Mouse (Mus musculus) megakaryocyte-erythroid progenitor cell, adult 5-6 weeks (primary cell): Measurements from ENCODE around the gene Cnot6l. TPM values are rescaled to one million over a fixed set of nuclear protein-coding genes. Genes with fewer than 3 reads are reported as not detected.

Experiments
- ATAC-seq: replicated peaks from 2 replicates; pipeline ENCODE4 v1.8.0; 2016; ENCODE audit warnings: mild to moderate bottlenecking, inconsistent platforms; ENCODE audit not compliant: severe bottlenecking, poor library complexity, low FRiP score, low TSS enrichment
- total RNA-seq, 2 experiments: library from RNA; stranded (forward) in 1 of 2; stranded (reverse) in 1 of 2; fragments of 200-1000, 215-1000 nt in 1 of 2; fragments of >200 nt in 1 of 2; fragmentation: Nextera tagmentation in 1 of 2; gene quantifications; 2 replicates each; pipeline ENCODE4 v1.2.3; 2014 to 2017

Cnot6l gene
- 53.5 and 58.6 TPM in 2 replicates for total RNA-seq (2014; fragmentation: Nextera tagmentation)
- 37.7 and 59.4 TPM in 2 replicates for total RNA-seq (2017)

GRCm38 (mm10) chr5:96164021-96164411 lies at the start of gene Cnot6l:
Gene Cnot6l, minus strand, starts transcription at chr5:96164171.
- ATAC-seq = 0 out of 2 replicates have a peak, but pooled peaks have one; percentile 15

GRCm38 (mm10) chr5:96209916-96210583 lies 46.1 kb upstream of the Cnot6l start:
- peak; percentile 91 for ATAC-seq

GRCm38 (mm10) chr5:96209459-96209858 lies 45.5 kb upstream of the Cnot6l start, which contains the start of gene Mrpl1:
Gene Mrpl1, plus strand, starts transcription at chr5:96209493.
- peak; percentile 84 for ATAC-seq

- no peak for ATAC-seq
These were observed 44.6 kb upstream of the Cnot6l start for GRCm38 (mm10) chr5:96208543-96208942.

- no peak for ATAC-seq
These were observed 43.6 kb upstream of the Cnot6l start for GRCm38 (mm10) chr5:96207531-96207930.

GRCm38 (mm10) chr5:96206897-96207296 lies 42.9 kb upstream of the Cnot6l start:
- no peak for ATAC-seq

- ATAC-seq = peak; percentile 46
These were observed 37.6 kb upstream of the Cnot6l start for GRCm38 (mm10) chr5:96201462-96202154.

GRCm38 (mm10) chr5:96200269-96200668 lies 36.3 kb upstream of the Cnot6l start:
- ATAC-seq = peak; percentile 62; the same call in 1 of the 2 replicates

- no peak for ATAC-seq
These were observed 34.3 kb upstream of the Cnot6l start for GRCm38 (mm10) chr5:96198271-96198670.

- ATAC-seq = no peak
These were observed 32.6 kb upstream of the Cnot6l start for GRCm38 (mm10) chr5:96196547-96197052.

GRCm38 (mm10) chr5:96191251-96191650 lies 27.3 kb upstream of the Cnot6l start:
- ATAC-seq = no peak

- ATAC-seq = no peak
These were observed 25.8 kb upstream of the Cnot6l start for GRCm38 (mm10) chr5:96189761-96190160.

GRCm38 (mm10) chr5:96183987-96184386 lies 20.0 kb upstream of the Cnot6l start:
- peak; percentile 67; the same call in 1 of the 2 replicates for ATAC-seq

GRCm38 (mm10) chr5:96183211-96183610 lies 19.2 kb upstream of the Cnot6l start:
- no peak for ATAC-seq

GRCm38 (mm10) chr5:96176879-96177358 lies 12.9 kb upstream of the Cnot6l start:
- peak; percentile 57 for ATAC-seq

GRCm38 (mm10) chr5:96176121-96176520 lies 12.2 kb upstream of the Cnot6l start:
- no peak for ATAC-seq

GRCm38 (mm10) chr5:96171765-96172164 lies 7.8 kb upstream of the Cnot6l start:
- no peak for ATAC-seq

GRCm38 (mm10) chr5:96170443-96170842 lies 6.5 kb upstream of the Cnot6l start:
- 0 out of 2 replicates have a peak, but pooled peaks have one; percentile 34 for ATAC-seq

- no peak for ATAC-seq
These were observed 2.8 kb upstream of the Cnot6l start for GRCm38 (mm10) chr5:96166761-96167160.

- ATAC-seq = no peak
These were observed 463 bp downstream of the Cnot6l start for GRCm38 (mm10) chr5:96163396-96164020.
